Mouse (Mus musculus): ENCODE measurements at regions not wholly inside any gene's neighbourhood (a gene's known extent, or its start where the extent isn't known, plus 50 kb on each side); places are given as distances from the start of the nearest gene placed in this dataset.

DNA sequence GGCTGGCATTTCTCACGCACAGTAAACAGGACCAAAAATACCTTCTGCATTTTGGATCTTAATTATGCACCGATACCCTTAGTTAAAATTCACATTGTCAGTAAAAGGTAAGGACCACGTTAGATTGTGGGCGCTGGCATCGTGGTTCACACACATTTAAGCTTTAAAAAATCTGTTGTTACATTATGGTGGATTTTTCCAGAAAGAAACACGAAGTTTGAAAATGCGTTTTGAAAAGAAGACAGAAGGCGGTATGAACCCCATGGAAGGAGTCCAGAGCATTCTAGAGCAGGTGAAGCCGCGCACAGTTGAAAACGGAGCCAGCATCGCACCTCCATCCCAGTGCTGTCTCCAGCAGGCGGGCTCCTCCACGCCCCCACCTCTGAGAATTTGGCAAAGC lies 94.6 kb upstream of the Zfp64 start:
- H3K9ac ChIP-seq (ENCODE audit: control insufficient read depth, low read depth, low read length, poor library complexity, severe bottlenecking): no peak overlapping the region
- no peak overlapping the region for H3K27ac ChIP-seq (ENCODE audit: control insufficient read depth, low read depth, low read length)
- H3K27me3 ChIP-seq (ENCODE audit: control insufficient read depth in 1 of 2, insufficient read depth in 2 of 2, low read length in 2 of 2): no peaks in the 10 kb centered on the region
- no peak for TF ChIP-seq MEF2A (IDR thresholded peaks at IDR 0.05; ENCODE audit: extremely low read depth, insufficient replicate concordance, low read depth, low read length, poor library complexity, severe bottlenecking)
- TF ChIP-seq TCF12 (IDR thresholded peaks at IDR 0.05; ENCODE audit: low read depth, low read length): no peak
- TF ChIP-seq ELF1 (IDR thresholded peaks at IDR 0.05; ENCODE audit: low read depth, low read length): no peak
- no peak for TF ChIP-seq ZMIZ1 (IDR thresholded peaks at IDR 0.05; ENCODE audit: low read depth, low read length)
- TF ChIP-seq UBTF (IDR thresholded peaks at IDR 0.05; ENCODE audit: borderline replicate concordance, insufficient read depth, low read depth, low read length): no peak
- no peak for TF ChIP-seq NELFE (IDR thresholded peaks at IDR 0.05; ENCODE audit: low read depth, low read length)
- TF ChIP-seq HCFC1 (IDR thresholded peaks at IDR 0.05; ENCODE audit: low read depth, low read length): no peak
- no peaks in the 10 kb centered on the region for H3K9me3 ChIP-seq (replicated peaks; ENCODE audit: insufficient read depth, low read length)
- no peaks in the 10 kb centered on the region for H3K4me1 ChIP-seq (ENCODE audit: control insufficient read depth in 1 of 2, insufficient read depth in 2 of 2, low read length in 2 of 2)
- no peak for DNase-seq (ENCODE audit: low read depth, low spot score)
- no peaks in the 10 kb centered on the region for H3K79me2 ChIP-seq (ENCODE audit: control insufficient read depth, insufficient read depth, low read length, poor library complexity)
- no peak overlapping the region for H3K4me3 ChIP-seq (ENCODE audit: control insufficient read depth in 1 of 2, insufficient read depth in 1 of 2, low read depth in 2 of 2, low read length in 2 of 2)
- H3K36me3 ChIP-seq (ENCODE audit: control insufficient read depth in 1 of 2, insufficient read depth in 2 of 2, low read length in 2 of 2): no peaks in the 10 kb centered on the region

DNA sequence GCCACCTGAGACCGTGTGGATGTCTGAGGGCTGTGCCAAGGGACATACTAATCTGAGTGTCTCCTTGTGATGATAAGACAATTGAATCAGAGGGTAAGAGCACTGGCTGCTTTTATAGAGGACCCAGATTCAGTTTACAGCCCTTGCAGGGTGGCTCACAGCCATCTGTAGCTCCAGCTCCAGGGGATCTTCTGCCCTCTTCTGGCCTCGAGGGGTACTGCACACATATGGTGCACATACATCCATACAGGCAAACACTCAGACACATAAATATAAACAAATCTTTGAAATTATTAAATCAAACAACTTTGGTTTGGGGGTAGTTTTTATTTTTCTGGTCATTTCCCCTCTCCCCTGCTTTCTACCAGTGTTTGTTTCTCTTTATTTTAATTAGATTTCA lies 86.4 kb upstream of the Zfp64 start:
- Histone ChIP-seq H3K4me3 (ENCODE audit: control insufficient read depth in 1 of 2, insufficient read depth in 1 of 2, low read depth in 2 of 2, low read length in 2 of 2) (no peak overlapping the region), H3K4me1 (ENCODE audit: control insufficient read depth in 1 of 2, insufficient read depth in 2 of 2, low read length in 2 of 2) (no peaks in the 10 kb centered on the region), H3K27me3 (ENCODE audit: control insufficient read depth in 1 of 2, insufficient read depth in 2 of 2, low read length in 2 of 2) (no peaks in the 10 kb centered on the region), H3K27ac (ENCODE audit: control insufficient read depth, low read depth, low read length) (no peak overlapping the region), H3K79me2 (ENCODE audit: control insufficient read depth, insufficient read depth, low read length, poor library complexity) (no peaks in the 10 kb centered on the region), H3K9ac (ENCODE audit: control insufficient read depth, low read depth, low read length, poor library complexity, severe bottlenecking) (no peak overlapping the region), H3K9me3 (replicated peaks; ENCODE audit: insufficient read depth, low read length) (no peaks in the 10 kb centered on the region), H3K36me3 (ENCODE audit: control insufficient read depth in 1 of 2, insufficient read depth in 2 of 2, low read length in 2 of 2) (no peaks in the 10 kb centered on the region)
- TF ChIP-seq CTCF (IDR thresholded peaks at IDR 0.05 in 2 of 3, conservative IDR thresholded peaks at IDR 0.05 in 1 of 3; ENCODE audit: control insufficient read depth in 1 of 3, insufficient read depth in 1 of 3, low read depth in 2 of 3, low read length in 3 of 3, poor library complexity in 1 of 3, severe bottlenecking in 1 of 3) (peak in 2 of 3 experiments; percentile 9 to 14; a peak in 2 of 6 replicates), POLR2A (IDR thresholded peaks at IDR 0.05; ENCODE audit: control insufficient read depth in 1 of 2, insufficient read depth in 1 of 2, low read depth in 1 of 2, low read length in 2 of 2, poor library complexity in 1 of 2) (no peak)
- no peak for DNase-seq (ENCODE audit: low read depth, low spot score)

GRCm38 (mm10) chr2:169037975-169038374 lies 82.6 kb upstream of the Zfp64 start:
- Histone ChIP-seq H3K79me2 (ENCODE audit: control insufficient read depth, insufficient read depth, low read length, poor library complexity) (no peaks in the 10 kb centered on the region), H3K9ac (ENCODE audit: control insufficient read depth, low read depth, low read length, poor library complexity, severe bottlenecking) (no peak overlapping the region), H3K4me3 (ENCODE audit: control insufficient read depth in 1 of 2, insufficient read depth in 1 of 2, low read depth in 2 of 2, low read length in 2 of 2) (no peak overlapping the region), H3K4me1 (ENCODE audit: control insufficient read depth in 1 of 2, insufficient read depth in 2 of 2, low read length in 2 of 2) (no peaks in the 10 kb centered on the region), H3K27me3 (ENCODE audit: control insufficient read depth in 1 of 2, insufficient read depth in 2 of 2, low read length in 2 of 2) (no peaks in the 10 kb centered on the region), H3K27ac (ENCODE audit: control insufficient read depth, low read depth, low read length) (no peak overlapping the region), H3K9me3 (replicated peaks; ENCODE audit: insufficient read depth, low read length) (no peaks in the 10 kb centered on the region), H3K36me3 (ENCODE audit: control insufficient read depth in 1 of 2, insufficient read depth in 2 of 2, low read length in 2 of 2) (no peaks in the 10 kb centered on the region)
- DNase-seq (ENCODE audit: low read depth, low spot score): no peak
- TF ChIP-seq TAL1 (IDR thresholded peaks at IDR 0.05; ENCODE audit: low read length): no peak
- no peak for TF ChIP-seq POLR2AphosphoS5 (IDR thresholded peaks at IDR 0.05; ENCODE audit: borderline replicate concordance, low read depth, low read length)
- TF ChIP-seq BHLHE40 (IDR thresholded peaks at IDR 0.05; ENCODE audit: borderline replicate concordance, low read depth, low read length): no peak
- TF ChIP-seq MAFK (IDR thresholded peaks at IDR 0.05; ENCODE audit: borderline replicate concordance, low read depth, low read length): no peak
- no peak for TF ChIP-seq ELF1 (IDR thresholded peaks at IDR 0.05; ENCODE audit: low read depth, low read length)
- no peak for TF ChIP-seq POLR2A (IDR thresholded peaks at IDR 0.05; ENCODE audit: control insufficient read depth in 1 of 2, insufficient read depth in 1 of 2, low read depth in 1 of 2, low read length in 2 of 2, poor library complexity in 1 of 2)
- TF ChIP-seq HCFC1 (IDR thresholded peaks at IDR 0.05; ENCODE audit: low read depth, low read length): no peak
- TF ChIP-seq UBTF (IDR thresholded peaks at IDR 0.05; ENCODE audit: borderline replicate concordance, insufficient read depth, low read depth, low read length): no peak
- TF ChIP-seq MEF2A (IDR thresholded peaks at IDR 0.05; ENCODE audit: extremely low read depth, insufficient replicate concordance, low read depth, low read length, poor library complexity, severe bottlenecking): no peak
- no peak for TF ChIP-seq ZKSCAN1 (IDR thresholded peaks at IDR 0.05; ENCODE audit: low read depth, low read length)
- TF ChIP-seq JUND (IDR thresholded peaks at IDR 0.05; ENCODE audit: low read depth, low read length): no peak
- TF ChIP-seq SMC3 (IDR thresholded peaks at IDR 0.05; ENCODE audit: low read depth, low read length): no peak
- TF ChIP-seq EP300 (IDR thresholded peaks at IDR 0.05; ENCODE audit: low read depth in 1 of 2, low read length in 2 of 2): no peak
- no peak for TF ChIP-seq MYC (IDR thresholded peaks at IDR 0.05; ENCODE audit: low read depth, low read length)
- TF ChIP-seq MXI1 (IDR thresholded peaks at IDR 0.05; ENCODE audit: low read depth, low read length): no peak
- no peak for TF ChIP-seq RAD21 (IDR thresholded peaks at IDR 0.05; ENCODE audit: low read depth, low read length)
- TF ChIP-seq TBP (IDR thresholded peaks at IDR 0.05; ENCODE audit: low read depth, low read length): no peak
- no peak for TF ChIP-seq ZMIZ1 (IDR thresholded peaks at IDR 0.05; ENCODE audit: low read depth, low read length)

Data from MEL (cell line).